Mouse (Mus musculus): ENCODE data around the gene Skint1.
"Not testable (repeated sequence)": the region's sequence is repeated elsewhere in the genome, so short reads cannot be mapped to it uniquely, and the experiment has no call there.

The Skint1 gene

GRCm38 (mm10) chr4:112005969-112006368 lies at the start of gene Skint1:
TSS of gene Skint1 (plus strand) at chr4:112006269.
- DNase-seq = no peak

- DNase-seq = no peak
These were observed 44.8 kb upstream of the Skint1 start for GRCm38 (mm10) chr4:111961309-111961708.

- DNase-seq = not testable (repeated sequence)
These were observed 42.8 kb upstream of the Skint1 start for GRCm38 (mm10) chr4:111963241-111963640.

GRCm38 (mm10) chr4:111963669-111964068 lies 42.4 kb upstream of the Skint1 start:
- DNase-seq = no peak

- no peak for DNase-seq
These were observed 33.4 kb upstream of the Skint1 start, which contains the start of gene Skint7 for GRCm38 (mm10) chr4:111972623-111973022. TSS of gene Skint7 (plus strand) at chr4:111972923.

- no peak for DNase-seq
These were observed 65.6 kb downstream of the Skint1 start, which contains the start of gene Skint4 for GRCm38 (mm10) chr4:112071716-112072115. TSS of gene Skint4 (plus strand) at chr4:112072016.

Measured in lung, adult 18-20 months (tissue).